Mouse (Mus musculus): ENCODE results near the gene Tk1. TPM values are rescaled to one million over a fixed set of nuclear protein-coding genes. Genes with fewer than 3 reads are reported as not detected.
A peak's percentile ranks its signal among the peaks of the same experiment; 100 is the strongest.

Gene Tk1
- 120 and 127 TPM in 2 replicates for polyA plus RNA-seq (2015; fragmentation: Nextera tagmentation; extraction: Ambion mirVana)

GRCm38 (mm10) chr11:117825333-117826101, at the start of gene Tk1, which contains the start of gene Afmid:
Gene Tk1 (minus strand): TSS chr11:117826092.
Gene Afmid (plus strand): TSS chr11:117825924.
- H3K36me3 ChIP-seq (ENCODE audit: control insufficient read depth, insufficient read depth): peaks cover 25% of the 10 kb centered on the region
- H3K27ac ChIP-seq (ENCODE audit: low read length): peak within 1 kb of the TSS; percentile 92
- H3K9me3 ChIP-seq (replicated peaks; ENCODE audit: control insufficient read depth, low read length): no peaks in the 10 kb centered on the region
- WGBS (ENCODE audit: insufficient replicate concordance): under 1% methylated on average over 34 of the region's 34 CpGs
- H3K4me3 ChIP-seq (ENCODE audit: low read depth, low read length): peak within 1 kb of the TSS; percentile 78
- H3K9ac ChIP-seq (ENCODE audit: low read depth, low read length): peak within 1 kb of the TSS; percentile 85
- no peaks in the 10 kb centered on the region for H3K27me3 ChIP-seq (ENCODE audit: control insufficient read depth, insufficient read depth, low read depth, low read length)
- peak; percentile 58 for ATAC-seq (ENCODE audit: low read depth)
- H3K4me1 ChIP-seq (ENCODE audit: control insufficient read depth, low read depth, low read length): peaks cover 64% of the 10 kb centered on the region
- peak within 1 kb of the TSS; percentile 77 for H3K4me2 ChIP-seq (ENCODE audit: low read depth, low read length)

GRCm38 (mm10) chr11:117875681-117876080, 49.8 kb upstream of the Tk1 start:
- H3K36me3 ChIP-seq (ENCODE audit: control insufficient read depth, insufficient read depth): no peaks in the 10 kb centered on the region
- no peak for ATAC-seq (ENCODE audit: low read depth)
- 54% methylated on average over 6 of the region's 6 CpGs for WGBS (ENCODE audit: insufficient replicate concordance)
- no peak overlapping the region for H3K27ac ChIP-seq (ENCODE audit: low read length)
- no peak overlapping the region for H3K4me2 ChIP-seq (ENCODE audit: low read depth, low read length)
- H3K9me3 ChIP-seq (replicated peaks; ENCODE audit: control insufficient read depth, low read length): no peaks in the 10 kb centered on the region
- H3K4me3 ChIP-seq (ENCODE audit: low read depth, low read length): no peak overlapping the region
- H3K27me3 ChIP-seq (ENCODE audit: control insufficient read depth, insufficient read depth, low read depth, low read length): peaks cover 22% of the 10 kb centered on the region
- no peak overlapping the region for H3K9ac ChIP-seq (ENCODE audit: low read depth, low read length)
- H3K4me1 ChIP-seq (ENCODE audit: control insufficient read depth, low read depth, low read length): peaks cover 21% of the 10 kb centered on the region

GRCm38 (mm10) chr11:117874419-117874818, 48.5 kb upstream of the Tk1 start:
- Histone ChIP-seq H3K4me3 (ENCODE audit: low read depth, low read length) (no peak overlapping the region), H3K27ac (ENCODE audit: low read length) (no peak overlapping the region), H3K4me2 (ENCODE audit: low read depth, low read length) (no peak overlapping the region), H3K9ac (ENCODE audit: low read depth, low read length) (no peak overlapping the region), H3K27me3 (ENCODE audit: control insufficient read depth, insufficient read depth, low read depth, low read length) (peaks cover 22% of the 10 kb centered on the region), H3K9me3 (replicated peaks; ENCODE audit: control insufficient read depth, low read length) (no peaks in the 10 kb centered on the region), H3K4me1 (ENCODE audit: control insufficient read depth, low read depth, low read length) (peaks cover 21% of the 10 kb centered on the region), H3K36me3 (ENCODE audit: control insufficient read depth, insufficient read depth) (no peaks in the 10 kb centered on the region)
- 51% methylated on average over 4 of the region's 4 CpGs for WGBS (ENCODE audit: insufficient replicate concordance)
- ATAC-seq (ENCODE audit: low read depth): no peak

GRCm38 (mm10) chr11:117872861-117873608, 47.1 kb upstream of the Tk1 start, which contains the start of gene Tha1:
Gene Tha1 (minus strand): TSS chr11:117873481.
- peak; percentile 57 for ATAC-seq (ENCODE audit: low read depth)
- H3K4me2 ChIP-seq (ENCODE audit: low read depth, low read length): peak within 1 kb of the TSS; percentile 70
- H3K4me1 ChIP-seq (ENCODE audit: control insufficient read depth, low read depth, low read length): peaks cover 11% of the 10 kb centered on the region
- H3K9me3 ChIP-seq (replicated peaks; ENCODE audit: control insufficient read depth, low read length): no peaks in the 10 kb centered on the region
- H3K27ac ChIP-seq (ENCODE audit: low read length): no peak within 1 kb of the TSS
- WGBS (ENCODE audit: insufficient replicate concordance): 2% methylated on average over 51 of the region's 51 CpGs
- peaks cover 22% of the 10 kb centered on the region for H3K27me3 ChIP-seq (ENCODE audit: control insufficient read depth, insufficient read depth, low read depth, low read length)
- no peaks in the 10 kb centered on the region for H3K36me3 ChIP-seq (ENCODE audit: control insufficient read depth, insufficient read depth)
- H3K4me3 ChIP-seq (ENCODE audit: low read depth, low read length): peak within 1 kb of the TSS; percentile 64
- H3K9ac ChIP-seq (ENCODE audit: low read depth, low read length): peak within 1 kb of the TSS; percentile 58

GRCm38 (mm10) chr11:117871911-117872584, 46.2 kb upstream of the Tk1 start:
- H3K4me2 ChIP-seq (ENCODE audit: low read depth, low read length): no peak overlapping the region
- ATAC-seq (ENCODE audit: low read depth): no peak
- WGBS (ENCODE audit: insufficient replicate concordance): 31% methylated on average over 12 of the region's 12 CpGs

GRCm38 (mm10) chr11:117871376-117871775, 45.5 kb upstream of the Tk1 start:
- Histone ChIP-seq H3K4me1 (ENCODE audit: control insufficient read depth, low read depth, low read length) (peaks cover 5% of the 10 kb centered on the region), H3K9ac (ENCODE audit: low read depth, low read length) (no peak overlapping the region), H3K27me3 (ENCODE audit: control insufficient read depth, insufficient read depth, low read depth, low read length) (peaks cover 22% of the 10 kb centered on the region), H3K4me3 (ENCODE audit: low read depth, low read length) (no peak overlapping the region), H3K27ac (ENCODE audit: low read length) (no peak overlapping the region), H3K36me3 (ENCODE audit: control insufficient read depth, insufficient read depth) (no peaks in the 10 kb centered on the region), H3K4me2 (ENCODE audit: low read depth, low read length) (no peak overlapping the region), H3K9me3 (replicated peaks; ENCODE audit: control insufficient read depth, low read length) (no peaks in the 10 kb centered on the region)
- ATAC-seq (ENCODE audit: low read depth): no peak
- WGBS (ENCODE audit: insufficient replicate concordance): 51% methylated on average over 5 of the region's 5 CpGs

More at GRCm38 (mm10) chr11:117871911-117872584, 46.2 kb upstream of the Tk1 start:
- Histone ChIP-seq H3K27me3 (ENCODE audit: control insufficient read depth, insufficient read depth, low read depth, low read length) (peaks cover 22% of the 10 kb centered on the region), H3K36me3 (ENCODE audit: control insufficient read depth, insufficient read depth) (no peaks in the 10 kb centered on the region), H3K4me3 (ENCODE audit: low read depth, low read length) (no peak overlapping the region), H3K9ac (ENCODE audit: low read depth, low read length) (no peak overlapping the region), H3K27ac (ENCODE audit: low read length) (no peak overlapping the region), H3K4me1 (ENCODE audit: control insufficient read depth, low read depth, low read length) (peaks cover 5% of the 10 kb centered on the region), H3K9me3 (replicated peaks; ENCODE audit: control insufficient read depth, low read length) (no peaks in the 10 kb centered on the region)

GRCm38 (mm10) chr11:117870688-117871365, 44.9 kb upstream of the Tk1 start:
- Histone ChIP-seq H3K36me3 (ENCODE audit: control insufficient read depth, insufficient read depth) (no peaks in the 10 kb centered on the region), H3K27me3 (ENCODE audit: control insufficient read depth, insufficient read depth, low read depth, low read length) (peaks cover 22% of the 10 kb centered on the region), H3K9ac (ENCODE audit: low read depth, low read length) (no peak overlapping the region), H3K9me3 (replicated peaks; ENCODE audit: control insufficient read depth, low read length) (no peaks in the 10 kb centered on the region), H3K4me2 (ENCODE audit: low read depth, low read length) (no peak overlapping the region), H3K4me1 (ENCODE audit: control insufficient read depth, low read depth, low read length) (peaks cover 5% of the 10 kb centered on the region), H3K4me3 (ENCODE audit: low read depth, low read length) (no peak overlapping the region), H3K27ac (ENCODE audit: low read length) (no peak overlapping the region)
- ATAC-seq (ENCODE audit: low read depth): no peak
- 42% methylated on average over 12 of the region's 12 CpGs for WGBS (ENCODE audit: insufficient replicate concordance)

GRCm38 (mm10) chr11:117865988-117866387, 40.1 kb upstream of the Tk1 start:
- no peaks in the 10 kb centered on the region for H3K9me3 ChIP-seq (replicated peaks; ENCODE audit: control insufficient read depth, low read length)
- no peak for ATAC-seq (ENCODE audit: low read depth)
- no peak overlapping the region for H3K4me2 ChIP-seq (ENCODE audit: low read depth, low read length)
- no peaks in the 10 kb centered on the region; the same call in 1 of the 2 replicates for H3K4me1 ChIP-seq (ENCODE audit: control insufficient read depth, low read depth, low read length)
- H3K36me3 ChIP-seq (ENCODE audit: control insufficient read depth, insufficient read depth): no peaks in the 10 kb centered on the region
- H3K9ac ChIP-seq (ENCODE audit: low read depth, low read length): no peak overlapping the region
- no peak overlapping the region for H3K27ac ChIP-seq (ENCODE audit: low read length)
- peaks cover 15% of the 10 kb centered on the region for H3K27me3 ChIP-seq (ENCODE audit: control insufficient read depth, insufficient read depth, low read depth, low read length)
- no peak overlapping the region for H3K4me3 ChIP-seq (ENCODE audit: low read depth, low read length)
- WGBS (ENCODE audit: insufficient replicate concordance): 59% methylated on average over 6 of the region's 6 CpGs

Measured in liver, embryonic 16.5 days (tissue).